Mouse (Mus musculus): ENCODE measurements around the gene Evx2. TPM values are rescaled to one million over a fixed set of nuclear protein-coding genes. Genes with fewer than 3 reads are reported as not detected.

The Evx2 gene
- polyA plus RNA-seq, 1 experiment from 2014 or later, result not detected

Small RNA genes lying within 50 kb of the gene (microRNA-seq; reads per million reads assigned to microRNA genes)
- not detected for gene Gm44463 (ENCODE audit: borderline number of aligned reads)

Other genes with a start within 250 kb of the Evx2 start
- gene Lnpk, start 80.1 kb downstream of the Evx2 start, polyA plus RNA-seq (2014; fragmentation: Nextera tagmentation; extraction: Ambion mirVana), result 23.1 and 31.7 TPM in 2 replicates
- not detected in 2 replicates for gene Hoxd13, start 8.8 kb upstream of the Evx2 start, polyA plus RNA-seq (2014; fragmentation: Nextera tagmentation; extraction: Ambion mirVana)
- not detected in 2 replicates for gene Hoxd12, start 15.5 kb upstream of the Evx2 start, polyA plus RNA-seq (2014; fragmentation: Nextera tagmentation; extraction: Ambion mirVana)
- not detected in 2 replicates for gene Hoxd11, start 20.0 kb upstream of the Evx2 start, polyA plus RNA-seq (2014; fragmentation: Nextera tagmentation; extraction: Ambion mirVana)
- gene Hoxd10, start 32.4 kb upstream of the Evx2 start, polyA plus RNA-seq (2014; fragmentation: Nextera tagmentation; extraction: Ambion mirVana), result 0.11 TPM in 1 of 2 replicates, not detected in the other
- gene Hoxd9, start 38.2 kb upstream of the Evx2 start, polyA plus RNA-seq (2014; fragmentation: Nextera tagmentation; extraction: Ambion mirVana), result 0.13 TPM in 1 of 2 replicates, not detected in the other
- 0.27 and 0.30 TPM in 2 replicates for gene Hoxd8, start 45.1 kb upstream of the Evx2 start, polyA plus RNA-seq (2014; fragmentation: Nextera tagmentation; extraction: Ambion mirVana)
- gene Hoxd3, start 52.4 kb upstream of the Evx2 start, polyA plus RNA-seq (2014; fragmentation: Nextera tagmentation; extraction: Ambion mirVana), result 2.0 and 3.1 TPM in 2 replicates
- not detected in 2 replicates for gene Hoxd4, start 52.4 kb upstream of the Evx2 start, polyA plus RNA-seq (2014; fragmentation: Nextera tagmentation; extraction: Ambion mirVana)
- 0.10 TPM in 1 of 2 replicates, not detected in the other for gene Gm28230, start 67.2 kb upstream of the Evx2 start, polyA plus RNA-seq (2014; fragmentation: Nextera tagmentation; extraction: Ambion mirVana)
- gene Hoxd1, start 103.4 kb upstream of the Evx2 start, polyA plus RNA-seq (2014; fragmentation: Nextera tagmentation; extraction: Ambion mirVana), result 0.20 TPM in 1 of 2 replicates, not detected in the other
- 164 and 166 TPM in 2 replicates for gene Mtx2, start 166.2 kb upstream of the Evx2 start, polyA plus RNA-seq (2014; fragmentation: Nextera tagmentation; extraction: Ambion mirVana)